Mouse (Mus musculus) heart, adult 2 months (tissue): ENCODE results near the gene Cav2. TPM values are rescaled to one million over a fixed set of nuclear protein-coding genes. Genes with fewer than 3 reads are reported as not detected.

ENCODE experiments used
- DNase-seq, 2 experiments: peaks; one replicate each; pipeline ENCODE4 v3.0.0; 2021
- H3K27ac ChIP-seq: fragments of 200-600 bp; 2 replicates; pipeline ENCODE4 v1.8.1; 2022
- H3K27me3 ChIP-seq: fragments of 200-500 bp; 2 replicates; pipeline ENCODE4 v1.6.1; 2012; ENCODE audit warnings: mild to moderate bottlenecking, low read length, inconsistent platforms, mixed read lengths; ENCODE audit not compliant: control insufficient read depth, insufficient read depth
- H3K36me3 ChIP-seq: fragments of 200-500 bp; 2 replicates; pipeline ENCODE4 v1.6.1; 2012; ENCODE audit warnings: low read length, inconsistent platforms; ENCODE audit not compliant: control insufficient read depth, insufficient read depth
- H3K4me1 ChIP-seq: fragments of 200-500 bp; 2 replicates; pipeline ENCODE4 v1.6.1; 2011; ENCODE audit warnings: low read length; ENCODE audit not compliant: control insufficient read depth, insufficient read depth
- H3K4me3 ChIP-seq: fragments of 200-600 bp; 2 replicates; pipeline ENCODE4 v1.8.1; 2022
- H3K79me2 ChIP-seq: fragments of 200-500 bp; replicated peaks from 2 replicates; pipeline ENCODE4 v1.6.1; 2012; ENCODE audit warnings: mild to moderate bottlenecking, inconsistent platforms, low read length, moderate library complexity, mixed read lengths; ENCODE audit not compliant: control insufficient read depth, insufficient read depth
- H3K9ac ChIP-seq: fragments of 200-500 bp; 2 replicates; pipeline ENCODE4 v1.6.1; 2012; ENCODE audit warnings: low read depth, mild to moderate bottlenecking, control low read depth, inconsistent platforms, low read length, mixed read lengths
- CTCF ChIP-seq: fragments of 200-600 bp; IDR thresholded peaks from 2 replicates; pipeline ENCODE4 v1.8.1; 2022; ENCODE audit warnings: antibody characterized with exemption, mild to moderate bottlenecking, moderate library complexity
- EP300 ChIP-seq: fragments of 200-500 bp; IDR thresholded peaks from 2 replicates; pipeline ENCODE4 v1.6.1; 2011; ENCODE audit warnings: low read depth, low read length, control low read depth; ENCODE audit not compliant: insufficient read depth
- POLR2A ChIP-seq: fragments of 200-500 bp; IDR thresholded peaks from 2 replicates; pipeline ENCODE4 v1.6.1; 2011; ENCODE audit warnings: mild to moderate bottlenecking, low read depth, low read length, control low read depth; ENCODE audit not compliant: insufficient read depth
- WGBS: fragments of 180-500 bp; shearing (Covaris S2); methylation state at CpG from one replicate; pipeline ENCODE4 v1.1.7; 2018; 5-methylcytosine and 5-hydroxymethylcytosine counted together
- intact Hi-C: fragments of 180-260 bp; cut with DNase I; formaldehyde crosslinking; loops from one replicate; pipeline ENCODE4 v1.15.1; 2025
- polyA plus RNA-seq: library from polyadenylated mRNA; depleted of rRNA; stranded (reverse); fragments of >200 nt; gene quantifications from 2 replicates; pipeline ENCODE4 v1.2.3, GENCODE M21; 2012; rRNA removed
- total RNA-seq, 2 experiments: library from RNA; stranded (reverse); gene quantifications; 2 replicates each; pipeline ENCODE4 v1.2.3; 2021

Gene Cav2
- total and polyA plus RNA-seq, 3 experiments, result 40.7 to 54.2 (median 44.8) TPM

DNA sequence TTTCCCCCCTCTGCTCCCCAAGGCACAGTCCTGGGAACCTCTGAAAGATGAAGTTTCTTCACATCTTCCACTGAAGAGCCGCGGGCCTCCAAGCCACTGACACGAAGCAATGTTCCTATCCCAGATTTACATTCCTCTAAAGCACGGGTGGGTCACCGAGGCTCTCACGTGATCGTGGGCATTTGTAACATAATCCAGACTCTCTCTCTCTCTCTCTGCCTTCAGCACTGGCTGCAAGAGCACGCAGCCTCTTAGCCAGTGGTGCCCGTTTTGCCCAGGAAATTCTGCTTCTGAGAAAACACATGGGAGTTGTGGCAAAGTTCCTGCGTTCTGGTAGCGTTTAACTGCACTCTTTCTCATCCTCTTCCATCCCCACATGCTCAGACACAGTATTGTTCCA lies 46.2 kb downstream of the Cav2 start:
- DNase-seq, result no peak
- H3K79me2 ChIP-seq, result peaks cover 3% of the 10 kb centered on the region; the same call in 1 of the 2 replicates
- TF ChIP-seq EP300, result no peak
- TF ChIP-seq CTCF, result no peak
- TF ChIP-seq POLR2A, result no peak
- no peaks in the 10 kb centered on the region for H3K27me3 ChIP-seq
- H3K27ac ChIP-seq, result peak overlapping the region; percentile 9
- WGBS, result 39% methylated on average over 11 of the region's 11 CpGs
- intact Hi-C loops, result no loop called here
- no peak overlapping the region for H3K9ac ChIP-seq
- peaks cover 17% of the 10 kb centered on the region for H3K4me1 ChIP-seq
- H3K4me3 ChIP-seq, result no peak overlapping the region
- peaks cover 59% of the 10 kb centered on the region for H3K36me3 ChIP-seq

DNA sequence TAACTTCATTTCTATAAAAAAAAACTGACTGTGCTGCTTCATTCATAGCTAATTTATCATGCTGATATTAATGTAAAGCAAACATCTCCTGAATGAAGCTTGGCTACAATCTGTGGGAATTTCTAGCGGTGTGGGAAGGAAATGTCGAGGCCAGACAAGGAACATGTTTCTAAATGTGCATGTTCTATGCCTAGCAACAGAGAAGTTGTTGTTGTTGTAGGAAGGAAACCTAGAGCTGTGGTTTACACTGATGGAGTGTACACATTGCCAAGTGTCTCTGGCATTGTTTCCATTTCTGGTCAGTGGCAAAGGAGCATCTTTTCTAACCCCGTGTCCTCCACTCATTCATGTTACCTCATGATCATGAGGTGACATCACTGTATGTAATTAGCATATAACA lies 48.8 kb downstream of the Cav2 start:
- no peak overlapping the region for H3K4me3 ChIP-seq
- intact Hi-C loops, result no loop called here
- H3K36me3 ChIP-seq, result peaks cover 53% of the 10 kb centered on the region
- no peak overlapping the region for H3K9ac ChIP-seq
- no peak for TF ChIP-seq CTCF
- TF ChIP-seq EP300, result no peak
- TF ChIP-seq POLR2A, result no peak
- DNase-seq, result no peak
- H3K27ac ChIP-seq, result peak overlapping the region; percentile 7; the same call in 1 of the 2 replicates
- H3K27me3 ChIP-seq, result no peaks in the 10 kb centered on the region
- H3K4me1 ChIP-seq, result peaks cover 15% of the 10 kb centered on the region
- peaks cover 3% of the 10 kb centered on the region; the same call in 1 of the 2 replicates for H3K79me2 ChIP-seq
- 36% methylated on average over 3 of the region's 3 CpGs for whole genome bisulfite sequencing

DNA sequence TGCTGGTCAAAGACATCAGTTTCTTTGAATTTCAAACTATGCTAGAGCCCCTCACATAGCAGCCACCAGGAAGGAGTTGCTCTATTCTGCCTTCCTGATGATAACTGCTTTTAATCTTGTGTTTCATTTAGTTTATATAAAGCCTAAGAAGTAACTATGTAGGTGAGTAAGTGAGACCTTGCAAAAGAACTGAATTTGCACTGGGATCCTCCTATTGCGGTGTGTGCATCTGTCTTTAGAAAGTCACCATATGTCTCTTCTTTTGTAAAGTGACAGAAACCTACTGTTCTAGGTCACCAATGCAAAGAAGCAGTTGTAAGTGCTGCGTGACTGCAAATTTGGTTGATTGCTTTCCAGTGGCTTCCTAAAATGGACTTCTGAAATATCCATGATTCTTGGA lies 56.7 kb downstream of the Cav2 start:
- DNase-seq, result no peak
- 90% methylated on average over 2 of the region's 2 CpGs for WGBS
- no peak overlapping the region for H3K9ac ChIP-seq
- no peak overlapping the region for H3K27ac ChIP-seq
- no peak overlapping the region for H3K4me3 ChIP-seq
- peaks cover 42% of the 10 kb centered on the region for H3K36me3 ChIP-seq
- no peak for TF ChIP-seq POLR2A
- no peak for TF ChIP-seq CTCF
- no peak for TF ChIP-seq EP300
- intact Hi-C loops, result no loop called here
- peaks cover 7% of the 10 kb centered on the region for H3K4me1 ChIP-seq
- H3K79me2 ChIP-seq, result no peaks in the 10 kb centered on the region
- no peaks in the 10 kb centered on the region for H3K27me3 ChIP-seq

Other genes starting within 250 kb of the Cav2 start
- gene Tes, start 216.0 kb upstream of the Cav2 start, total RNA-seq, result 1 to 10 TPM; 2.3 to 4.0 TPM
- gene Tes, start 216.0 kb upstream of the Cav2 start, polyA plus RNA-seq, result 3.3 and 3.9 TPM in 2 replicates
- 100 to 1,000 TPM; 207 to 212 TPM for gene Cav1, start 25.1 kb downstream of the Cav2 start, total RNA-seq
- gene Cav1, start 25.1 kb downstream of the Cav2 start, polyA plus RNA-seq, result 483 and 602 TPM in 2 replicates
- gene Met, start 182.6 kb downstream of the Cav2 start, total RNA-seq, result 1 to 10 TPM; 1.3 to 1.4 TPM
- 0.76 and 1.3 TPM in 2 replicates for gene Met, start 182.6 kb downstream of the Cav2 start, polyA plus RNA-seq